In genomic region chr7:145111252-145112131, GRCm38 (mm10) we compare ENCODE assay signal across 7 mouse cellular contexts.
DNase-seq lines count a peak whose midpoint lies in the region; ATAC-seq lines count a peak whose summit lies in the region.

No protein-coding gene starts in this region.

- H3K9me3 ChIP-seq in embryonic facial prominence, embryonic 14.5 days (ENCODE audit: control insufficient read depth, low read length), result no peaks in the 10 kb centered on the region
- H3K9me3 ChIP-seq in heart, embryonic 11.5 days (replicated peaks; ENCODE audit: control insufficient read depth, low read length), result no peaks in the 10 kb centered on the region
- H3K9me3 ChIP-seq in limb, embryonic 15.5 days, result no peaks in the 10 kb centered on the region
- H3K9me3 ChIP-seq in stomach, embryonic 14.5 days (ENCODE audit: control insufficient read depth, low read depth, low read length), result no peaks in the 10 kb centered on the region

- peaks cover 20% of the 10 kb centered on the region for H3K4me1 ChIP-seq in embryonic facial prominence, embryonic 14.5 days (ENCODE audit: control insufficient read depth, insufficient read depth, low read length)
- peaks cover 20% of the 10 kb centered on the region for H3K4me1 ChIP-seq in heart, embryonic 11.5 days (ENCODE audit: control insufficient read depth, insufficient read depth, low read length)
- peaks cover 30% of the 10 kb centered on the region for H3K4me1 ChIP-seq in limb, embryonic 15.5 days
- H3K4me1 ChIP-seq in stomach, embryonic 14.5 days (ENCODE audit: control insufficient read depth, insufficient read depth, low read length), result peaks cover 11% of the 10 kb centered on the region

- peak; percentile 79 for ATAC-seq in embryonic facial prominence, embryonic 14.5 days (ENCODE audit: low read depth)
- ATAC-seq in heart, embryonic 11.5 days (replicated peaks; ENCODE audit: insufficient number of reproducible peaks, low FRiP score, low TSS enrichment), result peak; percentile 72
- peak; percentile 78 for ATAC-seq in limb, embryonic 15.5 days (ENCODE audit: insufficient number of reproducible peaks, low FRiP score, low TSS enrichment, low read depth)
- ATAC-seq in stomach, embryonic 14.5 days (ENCODE audit: insufficient number of reproducible peaks, insufficient read depth, low FRiP score, low read depth), result peak; percentile 62; the same call in 1 of the 2 replicates

- H3K27me3 ChIP-seq in embryonic facial prominence, embryonic 14.5 days (replicated peaks; ENCODE audit: control insufficient read depth, insufficient read depth, low read length), result no peaks in the 10 kb centered on the region
- no peaks in the 10 kb centered on the region for H3K27me3 ChIP-seq in heart, embryonic 11.5 days (ENCODE audit: control insufficient read depth, insufficient read depth, low read length)
- H3K27me3 ChIP-seq in limb, embryonic 15.5 days, result no peaks in the 10 kb centered on the region
- no peaks in the 10 kb centered on the region for H3K27me3 ChIP-seq in stomach, embryonic 14.5 days (ENCODE audit: control insufficient read depth, insufficient read depth, low read length)

- H3K9ac ChIP-seq in embryonic facial prominence, embryonic 14.5 days (ENCODE audit: low read depth, low read length), result peak overlapping the region; percentile 49
- peak overlapping the region; percentile 36; the same call in 1 of the 2 replicates for H3K9ac ChIP-seq in heart, embryonic 11.5 days (ENCODE audit: low read depth, low read length)
- no peak overlapping the region for H3K9ac ChIP-seq in limb, embryonic 15.5 days
- no peak overlapping the region for H3K9ac ChIP-seq in stomach, embryonic 14.5 days (replicated peaks; ENCODE audit: low read depth, low read length)

- H3K4me3 ChIP-seq in embryonic facial prominence, embryonic 14.5 days (ENCODE audit: low read depth, low read length), result no peak overlapping the region
- no peak overlapping the region for H3K4me3 ChIP-seq in heart, embryonic 11.5 days (ENCODE audit: low read depth, low read length)
- no peak overlapping the region for H3K4me3 ChIP-seq in limb, embryonic 15.5 days
- no peak overlapping the region for H3K4me3 ChIP-seq in stomach, embryonic 14.5 days (ENCODE audit: low read depth, low read length)

- peak overlapping the region; percentile 34 for H3K4me2 ChIP-seq in embryonic facial prominence, embryonic 14.5 days (ENCODE audit: low read depth, low read length)
- peak overlapping the region; percentile 34 for H3K4me2 ChIP-seq in heart, embryonic 11.5 days
- peak overlapping the region; percentile 24 for H3K4me2 ChIP-seq in limb, embryonic 15.5 days
- H3K4me2 ChIP-seq in stomach, embryonic 14.5 days (replicated peaks; ENCODE audit: low read depth, low read length), result peak overlapping the region; percentile 28

- peak; percentile 92 to 97 for DNase-seq in adrenal gland, adult (ENCODE audit: inconsistent age in 2 of 2, low spot score in 1 of 2)
- DNase-seq in embryonic facial prominence, embryonic 14.5 days (ENCODE audit: low spot score), result peak; percentile 87
- DNase-seq in kidney, adult 9 months, result peak; percentile 78
- peak; percentile 63 to 73 for DNase-seq in monocyte, adult 2 months (ENCODE audit: low read depth in 1 of 2, low spot score in 2 of 2)

- 17% methylated on average over 20 of the region's 20 CpGs for WGBS in embryonic facial prominence, embryonic 14.5 days
- 26% methylated on average over 20 of the region's 20 CpGs for WGBS in heart, embryonic 11.5 days (ENCODE audit: insufficient replicate concordance)
- 12% methylated on average over 20 of the region's 20 CpGs for WGBS in limb, embryonic 15.5 days
- WGBS in stomach, embryonic 14.5 days, result 26% methylated on average over 20 of the region's 20 CpGs

- H3K36me3 ChIP-seq in embryonic facial prominence, embryonic 14.5 days (ENCODE audit: control insufficient read depth, insufficient read depth, low read length), result no peaks in the 10 kb centered on the region
- H3K36me3 ChIP-seq in heart, embryonic 11.5 days (ENCODE audit: control insufficient read depth, insufficient read depth, low read length), result no peaks in the 10 kb centered on the region
- H3K36me3 ChIP-seq in limb, embryonic 15.5 days, result no peaks in the 10 kb centered on the region
- no peaks in the 10 kb centered on the region for H3K36me3 ChIP-seq in stomach, embryonic 14.5 days (ENCODE audit: control insufficient read depth, insufficient read depth, low read length)

- H3K27ac ChIP-seq in embryonic facial prominence, embryonic 14.5 days (replicated peaks; ENCODE audit: low read depth, low read length), result peak overlapping the region; percentile 85
- H3K27ac ChIP-seq in heart, embryonic 11.5 days (ENCODE audit: low read depth, low read length), result peak overlapping the region; percentile 86
- peak overlapping the region; percentile 83 for H3K27ac ChIP-seq in limb, embryonic 15.5 days
- H3K27ac ChIP-seq in stomach, embryonic 14.5 days (ENCODE audit: low read length), result peak overlapping the region; percentile 80

Comparison
In these comparisons a context has a peak if more than half of its experiments do, and no peak if none do; other contexts are left out.
1. H3K9ac ChIP-seq: peak in embryonic facial prominence, embryonic 14.5 days (single experiment) and heart, embryonic 11.5 days (single experiment); none in limb, embryonic 15.5 days (single experiment) and stomach, embryonic 14.5 days (single experiment).
2. Peak in every context shown above with its lines, with median percentiles within 50 percentile points of each other: DNase-seq, ATAC-seq, H3K27ac ChIP-seq and H3K4me2 ChIP-seq.